Mouse (Mus musculus): Measurements from ENCODE around the gene Baiap2l1. TPM values are rescaled to one million over a fixed set of nuclear protein-coding genes. Genes with fewer than 3 reads are reported as not detected.

Gene Baiap2l1
- polyA plus RNA-seq, 1 experiment from 2014 or later = 9.4 TPM

DNA sequence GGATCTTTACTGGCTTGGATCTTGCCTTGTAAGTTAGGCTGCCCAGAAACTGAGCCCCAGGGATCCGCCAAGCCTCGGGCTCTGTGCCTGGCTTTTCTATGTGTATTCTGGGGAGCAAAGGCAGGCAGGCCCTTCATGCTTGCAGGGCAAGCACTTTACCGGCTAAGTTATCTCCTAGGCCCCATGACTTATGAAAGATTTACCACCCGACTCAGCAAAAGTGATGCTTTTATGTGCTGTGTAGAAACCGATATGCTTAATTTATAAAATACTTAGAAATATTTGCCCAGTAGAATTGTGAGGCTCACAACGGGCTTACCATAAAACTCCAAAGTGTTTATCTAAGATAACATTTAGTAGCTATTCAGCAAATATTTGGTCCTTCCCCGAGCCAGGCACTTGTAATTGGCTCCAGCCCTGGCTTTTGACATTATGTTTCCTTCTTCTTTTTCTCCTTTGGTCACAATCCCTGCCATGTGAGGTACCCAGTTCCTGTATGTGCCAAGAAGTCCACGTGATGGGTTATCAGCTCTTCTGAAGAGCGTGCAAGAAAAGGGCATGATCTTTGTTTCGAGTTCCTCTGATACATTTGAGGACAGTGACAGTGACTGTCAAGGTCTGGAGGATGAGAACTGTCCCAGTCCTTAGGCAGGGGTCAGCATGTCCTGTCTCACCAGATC is 109.9 kb downstream of the Baiap2l1 start:
- H3K9me3 ChIP-seq = peaks cover 4% of the 10 kb centered on the region; the same call in 1 of the 2 replicates
- H3K4me3 ChIP-seq = no peak overlapping the region
- no peaks in the 10 kb centered on the region; the same call in 1 of the 2 replicates for H3K36me3 ChIP-seq
- DNase-seq (ENCODE audit: low spot score) = no peak
- peaks cover 7% of the 10 kb centered on the region; the same call in 1 of the 2 replicates for H3K4me1 ChIP-seq
- 63% methylated on average over 10 of the region's 10 CpGs for whole genome bisulfite sequencing
- no peaks in the 10 kb centered on the region for H3K27me3 ChIP-seq (ENCODE audit: insufficient read depth, poor library complexity, severe bottlenecking)
- H3K27ac ChIP-seq = no peak overlapping the region

DNA sequence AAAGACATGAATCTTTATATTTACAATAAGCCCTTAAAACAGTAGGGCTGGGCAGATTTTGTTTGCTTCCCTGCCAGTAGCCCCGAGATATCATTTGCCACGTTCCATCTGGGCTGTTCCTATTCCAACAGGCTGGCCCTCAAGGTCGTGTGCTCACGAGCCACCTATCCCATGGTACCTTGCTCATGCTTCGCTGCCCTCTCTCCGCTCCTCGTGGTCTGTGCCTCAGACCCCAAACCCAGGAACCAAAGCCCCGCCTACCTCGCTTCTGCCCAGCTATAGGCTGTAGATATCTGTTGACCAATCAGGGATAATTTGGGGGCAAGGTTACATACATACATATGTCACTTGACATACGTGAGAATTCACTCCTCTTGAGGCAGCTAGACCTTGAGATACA is 110.6 kb downstream of the Baiap2l1 start:
- Histone ChIP-seq H3K4me3 (no peak overlapping the region), H3K27me3 (ENCODE audit: insufficient read depth, poor library complexity, severe bottlenecking) (no peaks in the 10 kb centered on the region), H3K9me3 (peaks cover 4% of the 10 kb centered on the region; the same call in 1 of the 2 replicates), H3K27ac (no peak overlapping the region), H3K36me3 (no peaks in the 10 kb centered on the region; the same call in 1 of the 2 replicates), H3K4me1 (peaks cover 13% of the 10 kb centered on the region)
- no peak for DNase-seq (ENCODE audit: low spot score)
- WGBS = 79% methylated on average over 10 of the region's 10 CpGs

DNA sequence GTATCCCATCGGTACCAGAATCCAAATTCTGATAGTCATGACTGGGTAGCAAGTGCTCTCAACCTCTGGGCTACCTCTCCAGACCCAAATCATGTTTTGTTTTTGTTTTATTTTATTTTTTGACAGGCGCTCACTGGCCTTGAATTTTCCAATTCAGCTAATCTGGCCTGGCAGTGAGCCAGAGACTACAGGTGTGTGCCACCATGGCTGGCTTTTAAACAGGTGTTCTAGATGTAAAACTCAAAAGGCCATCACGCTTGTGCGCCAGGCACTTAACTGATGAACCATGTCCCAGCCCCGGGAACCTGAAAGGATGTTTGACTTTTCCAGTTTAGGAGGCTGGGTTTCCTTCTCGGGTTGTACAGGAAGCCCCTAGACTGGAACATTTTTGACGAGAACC is 111.2 kb downstream of the Baiap2l1 start:
- WGBS = 79% methylated on average over 7 of the region's 7 CpGs
- DNase-seq (ENCODE audit: low spot score) = no peak
- no peaks in the 10 kb centered on the region for H3K27me3 ChIP-seq (ENCODE audit: insufficient read depth, poor library complexity, severe bottlenecking)

DNA sequence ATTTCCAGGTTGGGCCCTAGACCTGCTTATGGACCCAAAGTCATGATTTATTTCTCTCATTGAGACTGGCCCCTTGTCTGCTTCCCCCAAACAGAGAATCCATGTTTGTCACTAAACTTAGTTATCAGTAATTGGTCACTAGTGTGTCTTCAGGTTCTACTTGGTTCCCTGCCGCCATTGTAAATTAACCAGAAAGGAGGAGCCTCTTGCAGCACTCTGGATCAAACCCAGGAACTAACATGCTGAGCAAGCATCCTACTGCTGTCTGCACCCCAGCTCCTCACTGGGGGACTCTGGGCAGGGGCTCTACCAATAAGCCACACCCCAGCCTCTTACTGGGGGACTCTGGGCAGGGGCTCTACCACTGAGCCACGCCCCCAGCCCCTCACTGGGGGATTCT is 112.3 kb downstream of the Baiap2l1 start:
- no peak for DNase-seq (ENCODE audit: low spot score)
- Histone ChIP-seq H3K27ac (no peak overlapping the region), H3K36me3 (no peaks in the 10 kb centered on the region), H3K27me3 (ENCODE audit: insufficient read depth, poor library complexity, severe bottlenecking) (no peaks in the 10 kb centered on the region), H3K4me1 (peaks cover 18% of the 10 kb centered on the region), H3K9me3 (peaks cover 4% of the 10 kb centered on the region; the same call in 1 of the 2 replicates), H3K4me3 (no peak overlapping the region)
- 78% methylated on average over 2 of the region's 2 CpGs for WGBS

More for the DNA sequence above, 111.2 kb downstream of the Baiap2l1 start:
- Histone ChIP-seq H3K4me3 (no peak overlapping the region), H3K36me3 (no peaks in the 10 kb centered on the region; the same call in 1 of the 2 replicates), H3K9me3 (peaks cover 4% of the 10 kb centered on the region; the same call in 1 of the 2 replicates), H3K27ac (no peak overlapping the region), H3K4me1 (peaks cover 18% of the 10 kb centered on the region)

DNA sequence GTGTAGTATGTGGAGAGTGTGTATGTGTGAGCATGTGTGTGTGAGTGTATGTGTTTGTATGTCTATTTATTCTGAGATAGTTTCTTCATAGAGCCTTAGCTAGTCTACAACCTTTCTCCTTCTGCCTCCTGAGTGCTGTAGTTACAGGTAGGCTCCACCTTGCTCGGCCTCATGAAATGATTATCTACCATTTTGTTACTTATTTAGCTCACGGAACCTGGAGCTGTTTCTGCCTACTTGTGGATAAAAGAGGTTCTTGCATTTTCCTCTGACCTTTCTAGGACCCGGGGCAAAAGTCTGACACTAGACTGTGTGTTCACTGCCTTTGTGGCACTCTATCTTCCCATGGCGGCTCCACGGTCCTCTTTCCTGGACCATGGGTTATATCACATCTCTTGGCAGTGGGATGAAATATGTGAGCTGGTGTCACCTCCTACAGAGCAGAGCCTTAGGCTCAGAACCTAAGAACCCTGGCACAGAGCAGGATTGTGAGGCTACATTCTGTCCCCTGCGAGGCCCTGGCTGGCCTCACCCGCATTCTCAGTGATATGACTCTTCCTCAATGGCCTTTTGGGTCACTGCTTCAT is 113.9 kb downstream of the Baiap2l1 start, which contains the start of gene Bri3:
Gene Bri3, plus strand, starts transcription at position 537 of the 587 bp plus-strand sequence.
- H3K36me3 ChIP-seq = no peaks in the 10 kb centered on the region
- no peak within 1 kb of the TSS for H3K27ac ChIP-seq
- H3K4me1 ChIP-seq = peaks cover 18% of the 10 kb centered on the region
- no peak within 1 kb of the TSS for H3K4me3 ChIP-seq
- H3K27me3 ChIP-seq (ENCODE audit: insufficient read depth, poor library complexity, severe bottlenecking) = no peaks in the 10 kb centered on the region
- no peak for DNase-seq (ENCODE audit: low spot score)
- H3K9me3 ChIP-seq = no peaks in the 10 kb centered on the region
- WGBS = 85% methylated on average over 7 of the region's 7 CpGs

DNA sequence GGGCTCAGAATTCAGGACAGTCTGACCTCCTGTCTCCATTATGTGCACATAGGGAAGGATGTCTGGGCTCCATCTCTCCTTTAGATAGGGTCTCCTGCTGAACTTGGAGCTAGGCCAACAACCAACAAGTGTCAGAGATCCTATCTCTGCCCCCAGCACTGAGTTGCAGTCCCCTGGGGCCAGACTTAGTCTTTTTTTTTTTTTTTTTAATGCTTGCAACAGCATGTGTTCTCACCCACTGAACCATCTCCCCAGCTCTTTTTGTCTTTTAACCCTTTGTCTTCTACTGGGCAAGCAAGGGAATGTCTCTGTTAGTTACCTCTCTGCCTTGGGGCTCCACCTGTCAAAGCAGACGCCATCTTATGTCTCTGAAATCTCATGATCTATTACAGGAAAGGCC is 118.9 kb downstream of the Baiap2l1 start:
- Histone ChIP-seq H3K36me3 (no peaks in the 10 kb centered on the region), H3K27me3 (ENCODE audit: insufficient read depth, poor library complexity, severe bottlenecking) (no peaks in the 10 kb centered on the region), H3K27ac (no peak overlapping the region), H3K4me3 (no peak overlapping the region), H3K9me3 (no peaks in the 10 kb centered on the region), H3K4me1 (peaks cover 11% of the 10 kb centered on the region)
- no peak for DNase-seq (ENCODE audit: low spot score)
- 80% methylated on average over 1 of the region's 1 CpGs for WGBS

DNA sequence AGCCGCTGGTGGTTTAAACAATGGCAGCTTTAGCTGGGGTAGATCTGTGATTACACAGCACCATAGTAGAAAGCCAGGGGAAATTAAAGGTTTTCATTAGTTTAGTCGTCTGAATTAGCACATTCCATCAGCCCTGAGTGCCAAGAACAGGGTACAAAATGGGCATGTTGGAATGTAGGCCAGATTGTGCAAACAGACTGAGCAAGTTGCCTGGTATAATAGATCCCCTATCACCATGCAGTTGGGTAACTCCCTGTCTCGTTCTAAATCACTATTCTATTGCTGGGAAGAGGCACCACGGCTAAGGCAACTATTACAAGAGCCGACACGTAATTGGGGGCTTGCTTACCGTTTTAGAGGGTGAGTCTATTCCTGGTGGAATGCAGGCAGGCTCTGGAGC is 123.2 kb downstream of the Baiap2l1 start:
- 88% methylated on average over 7 of the region's 7 CpGs for WGBS

DNA sequence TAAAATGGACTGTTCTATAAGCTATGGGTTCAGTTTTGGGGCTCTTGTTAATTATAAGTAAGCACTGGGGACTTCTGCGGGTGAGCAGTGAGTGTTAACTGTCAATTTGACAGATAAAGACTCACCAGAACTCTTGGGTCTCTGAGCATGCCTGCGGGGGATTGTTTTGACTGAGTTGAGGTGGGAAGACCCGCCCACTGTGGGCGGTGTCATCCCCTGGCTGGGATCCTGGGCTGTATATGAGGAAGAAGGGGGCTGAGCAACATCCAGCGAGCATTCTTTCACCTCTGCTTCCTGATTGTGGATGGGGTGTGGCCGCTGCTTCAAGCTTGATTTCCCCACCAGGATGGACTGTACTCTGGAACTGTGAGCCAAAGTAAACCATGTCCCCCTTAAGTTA is 123.7 kb downstream of the Baiap2l1 start:
- Histone ChIP-seq H3K36me3 (no peaks in the 10 kb centered on the region), H3K4me3 (no peak overlapping the region), H3K4me1 (no peaks in the 10 kb centered on the region), H3K27me3 (ENCODE audit: insufficient read depth, poor library complexity, severe bottlenecking) (no peaks in the 10 kb centered on the region), H3K27ac (no peak overlapping the region), H3K9me3 (no peaks in the 10 kb centered on the region)
- 66% methylated on average over 6 of the region's 6 CpGs for WGBS
- DNase-seq (ENCODE audit: low spot score) = no peak

More for the DNA sequence above, 123.2 kb downstream of the Baiap2l1 start:
- no peaks in the 10 kb centered on the region for H3K27me3 ChIP-seq (ENCODE audit: insufficient read depth, poor library complexity, severe bottlenecking)
- no peaks in the 10 kb centered on the region for H3K4me1 ChIP-seq
- no peak for DNase-seq (ENCODE audit: low spot score)
- H3K36me3 ChIP-seq = no peaks in the 10 kb centered on the region
- no peak overlapping the region for H3K27ac ChIP-seq
- no peak overlapping the region for H3K4me3 ChIP-seq
- H3K9me3 ChIP-seq = no peaks in the 10 kb centered on the region

DNA sequence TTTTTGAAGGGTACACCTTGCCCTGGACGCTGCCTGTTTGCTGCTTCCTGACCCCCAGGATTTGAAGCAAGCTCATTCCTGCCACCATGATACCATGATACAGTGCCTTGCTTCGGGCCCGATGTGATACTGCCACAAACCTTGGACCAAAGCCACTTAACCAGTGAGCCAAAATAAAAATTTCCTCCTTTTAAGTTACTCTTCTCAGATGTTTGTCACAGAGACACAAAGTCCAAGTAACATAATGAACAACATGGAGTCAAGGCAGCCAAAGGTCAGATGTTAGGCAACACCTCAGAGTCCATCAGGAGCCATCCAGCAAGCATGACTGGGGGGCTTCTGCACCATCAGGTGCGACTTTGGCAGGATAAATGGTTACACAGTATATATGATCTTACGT is 125.4 kb downstream of the Baiap2l1 start:
- no peaks in the 10 kb centered on the region for H3K27me3 ChIP-seq (ENCODE audit: insufficient read depth, poor library complexity, severe bottlenecking)

DNA sequence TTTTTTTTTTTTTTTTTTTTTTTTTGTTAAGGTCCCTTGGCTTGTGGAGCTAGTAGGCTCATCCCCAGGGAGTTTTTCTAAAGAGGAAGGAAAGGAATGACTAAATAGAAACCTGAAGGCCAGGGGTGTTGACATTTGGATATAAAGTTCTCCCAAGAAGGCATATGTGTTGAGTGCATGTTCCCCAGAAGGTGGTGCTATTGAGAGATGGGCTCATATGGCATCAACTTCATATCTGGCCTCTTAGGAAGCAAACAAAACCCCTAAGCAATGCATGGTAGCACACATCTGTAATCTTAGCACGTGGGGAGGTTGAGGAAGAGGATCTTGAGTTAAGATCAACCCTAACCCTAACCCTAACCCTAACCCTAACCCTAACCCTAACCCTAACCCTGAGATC is 126.5 kb downstream of the Baiap2l1 start:
- H3K4me1 ChIP-seq = 0 out of 2 replicates have a peak, but pooled peaks cover under 1% of the 10 kb centered on the region
- no peaks in the 10 kb centered on the region for H3K9me3 ChIP-seq
- no peak overlapping the region for H3K27ac ChIP-seq
- no peaks in the 10 kb centered on the region for H3K36me3 ChIP-seq
- no peak for DNase-seq (ENCODE audit: low spot score)
- H3K4me3 ChIP-seq = no peak overlapping the region
- H3K27me3 ChIP-seq (ENCODE audit: insufficient read depth, poor library complexity, severe bottlenecking) = no peaks in the 10 kb centered on the region
- 75% methylated on average over 1 of the region's 1 CpGs for WGBS

More for the DNA sequence above, 125.4 kb downstream of the Baiap2l1 start:
- H3K36me3 ChIP-seq = no peaks in the 10 kb centered on the region
- H3K4me3 ChIP-seq = no peak overlapping the region
- H3K4me1 ChIP-seq = no peaks in the 10 kb centered on the region
- no peaks in the 10 kb centered on the region for H3K9me3 ChIP-seq
- H3K27ac ChIP-seq = no peak overlapping the region
- 86% methylated on average over 5 of the region's 5 CpGs for WGBS
- no peak for DNase-seq (ENCODE audit: low spot score)

DNA sequence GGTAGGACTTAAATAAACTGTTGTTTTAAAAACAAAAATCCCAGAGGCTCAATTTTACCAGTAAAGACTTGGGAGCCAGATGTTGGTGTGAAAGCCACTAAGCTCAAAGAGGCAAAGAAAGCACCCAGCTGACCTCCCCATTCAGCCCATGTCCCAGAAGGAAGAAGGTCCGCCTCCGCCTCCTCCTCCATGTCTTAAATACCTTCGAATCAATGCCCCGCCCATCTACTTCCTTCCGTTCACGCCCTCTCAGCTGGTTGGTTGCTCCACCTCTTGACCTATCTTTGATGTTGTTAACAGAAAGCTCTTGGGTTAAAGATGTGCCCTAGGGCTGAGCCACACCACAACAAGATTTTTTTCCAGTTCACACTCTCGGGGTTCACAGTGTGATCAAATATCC is 127.7 kb downstream of the Baiap2l1 start:
- 81% methylated on average over 7 of the region's 7 CpGs for WGBS
- H3K4me3 ChIP-seq = no peak overlapping the region
- H3K36me3 ChIP-seq = no peaks in the 10 kb centered on the region
- no peaks in the 10 kb centered on the region for H3K27me3 ChIP-seq (ENCODE audit: insufficient read depth, poor library complexity, severe bottlenecking)
- H3K9me3 ChIP-seq = no peaks in the 10 kb centered on the region
- no peak for DNase-seq (ENCODE audit: low spot score)
- peaks cover 5% of the 10 kb centered on the region; the same call in 1 of the 2 replicates for H3K4me1 ChIP-seq
- no peak overlapping the region for H3K27ac ChIP-seq

DNA sequence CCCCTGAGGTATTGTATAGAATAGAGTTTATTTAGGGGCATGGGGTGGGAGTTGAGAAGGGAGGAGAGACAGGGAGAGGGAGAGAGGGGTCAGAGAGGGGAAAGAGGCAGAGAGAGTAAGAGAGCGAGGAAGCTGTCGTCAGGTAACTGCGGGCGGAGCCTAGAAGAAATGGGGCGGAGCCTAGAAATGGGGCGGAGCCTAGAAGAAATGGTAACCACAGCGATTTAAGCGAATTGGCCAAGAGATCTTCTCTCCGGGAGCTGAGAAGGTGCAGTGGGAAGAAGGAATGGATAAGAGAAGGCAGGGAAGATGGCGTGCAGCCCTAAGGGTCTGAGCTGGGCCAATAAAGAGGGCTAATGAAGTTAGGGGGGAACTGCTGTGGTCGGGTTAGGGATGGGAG is 131.7 kb downstream of the Baiap2l1 start:
- Histone ChIP-seq H3K9me3 (no peaks in the 10 kb centered on the region), H3K27me3 (ENCODE audit: insufficient read depth, poor library complexity, severe bottlenecking) (no peaks in the 10 kb centered on the region), H3K36me3 (no peaks in the 10 kb centered on the region), H3K4me1 (peaks cover 21% of the 10 kb centered on the region), H3K27ac (no peak overlapping the region), H3K4me3 (no peak overlapping the region)
- DNase-seq (ENCODE audit: low spot score) = no peak
- WGBS = 24% methylated on average over 11 of the region's 11 CpGs

All from heart, embryonic 10.5 days (tissue).